Mouse (Mus musculus) liver, embryonic 14.5 days (tissue): ENCODE results near the gene Tedc1.

Experiments used
- CTCF ChIP-seq: IDR thresholded peaks from 2 replicates; pipeline ENCODE4 v1.5.1; 2016; ENCODE audit warnings: antibody characterized with exemption, low read depth, control low read depth
- EP300 ChIP-seq: IDR thresholded peaks from 2 replicates; pipeline ENCODE4 v1.6.1; 2016; ENCODE audit warnings: antibody characterized with exemption, low read depth

- no peak for TF ChIP-seq CTCF
- no peak for TF ChIP-seq EP300
Observed at GRCm38 (mm10) chr12:113144886-113145285, 11.3 kb upstream of the Tedc1 start.
